Mouse (Mus musculus) heart, postnatal 0 days (tissue): ENCODE measurements around the gene Tmem125.

Source experiments
- CTCF ChIP-seq: IDR thresholded peaks from 2 replicates; pipeline ENCODE4 v1.5.1; 2016; ENCODE audit warnings: antibody characterized with exemption, control low read depth, low read depth
- EP300 ChIP-seq: IDR thresholded peaks from 2 replicates; pipeline ENCODE4 v1.6.1; 2016; ENCODE audit warnings: antibody characterized with exemption, low read depth

DNA sequence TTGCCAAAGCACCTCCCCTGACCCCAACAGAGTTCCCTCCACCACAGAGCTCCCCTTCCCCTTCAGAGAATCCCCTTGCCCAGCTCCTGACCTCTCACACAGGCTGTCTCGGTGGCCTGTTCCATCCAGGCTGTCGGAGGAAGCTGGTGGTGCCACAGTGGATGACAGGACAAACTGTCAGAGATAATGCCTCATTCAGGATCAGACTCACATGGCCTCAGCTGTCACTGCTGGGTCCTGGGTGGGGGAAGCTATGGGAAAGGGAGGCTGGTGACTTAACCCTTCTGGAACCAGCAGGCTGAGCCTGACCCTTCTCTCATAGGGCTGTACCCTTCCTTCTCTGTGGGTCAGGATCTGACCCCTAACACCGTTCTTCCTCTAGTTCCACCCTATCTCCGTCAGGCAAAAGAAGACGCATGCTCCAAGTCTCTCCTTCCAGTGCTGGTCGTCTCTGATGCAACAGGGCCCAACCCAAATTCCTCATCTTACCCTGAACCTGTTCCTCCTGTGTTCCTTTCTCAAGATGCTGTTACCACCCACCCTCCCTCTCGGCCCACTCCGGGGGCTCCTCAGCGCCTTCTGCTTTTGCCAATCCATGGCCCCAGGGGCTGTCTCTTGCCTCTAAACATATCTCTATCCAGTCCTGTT lies 1.2 kb downstream of the Tmem125 start:
- TF ChIP-seq EP300 (no peak), CTCF (no peak)
